Mouse (Mus musculus) myocyte (in vitro differentiated cells): Measurements from ENCODE around the gene Erp44. TPM values are rescaled to one million over a fixed set of nuclear protein-coding genes. Genes with fewer than 3 reads are reported as not detected.

Source experiments
- H3K27me3 ChIP-seq: one replicate; pipeline ENCODE4 v1.6.1; 2011; ENCODE audit not compliant: control insufficient read depth, insufficient read depth, insufficient read length
- H3K36me3 ChIP-seq: one replicate; pipeline ENCODE4 v1.6.1; 2011; ENCODE audit not compliant: control insufficient read depth, insufficient read depth
- H3K4me2 ChIP-seq: one replicate; pipeline ENCODE4 v1.6.1; 2011; ENCODE audit warnings: low read depth, control low read depth
- H3K4me3 ChIP-seq: one replicate; pipeline ENCODE4 v1.5.1; 2011; ENCODE audit warnings: mild to moderate bottlenecking, control low read depth, moderate library complexity
- H3K79me2 ChIP-seq: one replicate; pipeline ENCODE4 v1.6.1; 2011; ENCODE audit not compliant: control insufficient read depth, insufficient read depth
- H3ac ChIP-seq: one replicate; pipeline ENCODE4 v1.6.1; 2011; ENCODE audit not compliant: control insufficient read depth, insufficient read length
- CEBPB ChIP-seq: IDR thresholded peaks from 2 replicates; pipeline ENCODE4 v1.6.1; 2011; ENCODE audit warnings: mild to moderate bottlenecking, moderate library complexity; ENCODE audit not compliant: poor library complexity, insufficient read depth, severe bottlenecking
- E2F4 ChIP-seq: IDR thresholded peaks from one replicate; pipeline ENCODE4 v1.6.1; 2011; ENCODE audit warnings: mild to moderate bottlenecking, control low read depth, moderate library complexity; ENCODE audit not compliant: insufficient read depth
- MAX ChIP-seq: IDR thresholded peaks from one replicate; pipeline ENCODE4 v1.6.1; 2011; ENCODE audit warnings: low read depth, mild to moderate bottlenecking, control low read depth
- MYOD1 ChIP-seq, 3 experiments: IDR thresholded peaks; one replicate each; pipeline ENCODE4 v1.6.1; 2011; ENCODE audit warnings: control low read depth in 2 of 3, low read depth in 2 of 3, mild to moderate bottlenecking in 2 of 3, moderate library complexity in 1 of 3; ENCODE audit not compliant: insufficient read length in 2 of 3, control insufficient read depth in 1 of 3
- MYOG ChIP-seq, 3 experiments: IDR thresholded peaks; one replicate each; pipeline ENCODE4 v1.6.1; 2011; ENCODE audit warnings: control low read depth in 2 of 3, low read depth in 2 of 3, mild to moderate bottlenecking in 2 of 3; ENCODE audit not compliant: insufficient read length in 2 of 3, control insufficient read depth in 1 of 3, insufficient read depth in 1 of 3
- POLR2A ChIP-seq: IDR thresholded peaks from one replicate; pipeline ENCODE4 v1.6.1; 2011; ENCODE audit warnings: low read depth, mild to moderate bottlenecking, control low read depth, moderate library complexity; ENCODE audit not compliant: insufficient read length
- POLR2AphosphoS2 ChIP-seq: IDR thresholded peaks from one replicate; pipeline ENCODE4 v1.6.1; 2011; ENCODE audit warnings: low read depth, control low read depth; ENCODE audit not compliant: insufficient read length
- REST ChIP-seq: IDR thresholded peaks from one replicate; pipeline ENCODE4 v1.6.1; 2011; ENCODE audit warnings: mild to moderate bottlenecking, control low read depth, moderate library complexity; ENCODE audit not compliant: insufficient read depth, insufficient read length
- SRF ChIP-seq: IDR thresholded peaks from one replicate; pipeline ENCODE4 v1.6.1; 2011; ENCODE audit warnings: low read depth; ENCODE audit not compliant: control insufficient read depth, insufficient read length
- TCF12 ChIP-seq: IDR thresholded peaks from one replicate; pipeline ENCODE4 v1.6.1; 2011; ENCODE audit warnings: mild to moderate bottlenecking, control low read depth; ENCODE audit not compliant: poor library complexity, insufficient read depth, severe bottlenecking
- TCF3 ChIP-seq: IDR thresholded peaks from one replicate; pipeline ENCODE4 v1.6.1; 2011; ENCODE audit warnings: low read depth, control low read depth; ENCODE audit not compliant: insufficient read length
- USF1 ChIP-seq: IDR thresholded peaks from one replicate; pipeline ENCODE4 v1.6.1; 2011; ENCODE audit warnings: low read depth, mild to moderate bottlenecking, control low read depth, moderate library complexity
- polyA plus RNA-seq: library from polyadenylated mRNA; unstranded; fragments of >200 nt; fragmentation: generic; extraction: Trizol; gene quantifications from one replicate; pipeline ENCODE4 v1.2.1, GENCODE M21; 2012; ENCODE audit warnings: missing spikeins

Erp44 gene
- polyA plus RNA-seq, 1 experiment, result 22.7 TPM

- Histone ChIP-seq H3K4me3 (no peak overlapping the region), H3K79me2 (no peaks in the 10 kb centered on the region), H3K4me2 (no peak overlapping the region), H3K36me3 (peaks cover 24% of the 10 kb centered on the region), H3ac (no peak overlapping the region), H3K27me3 (no peaks in the 10 kb centered on the region)
- no peak for TF ChIP-seq E2F4
- TF ChIP-seq MYOG (IDR thresholded peaks at IDR 0.05; ENCODE audit: control insufficient read depth in 1 of 3, insufficient read depth in 1 of 3, insufficient read length in 2 of 3, low read depth in 2 of 3), result no peak
- TF ChIP-seq MYOD1 (IDR thresholded peaks at IDR 0.05; ENCODE audit: control insufficient read depth in 1 of 3, insufficient read length in 2 of 3, low read depth in 2 of 3), result no peak
- TF ChIP-seq TCF3, result no peak
- TF ChIP-seq POLR2A, result no peak
- TF ChIP-seq MAX, result no peak
- no peak for TF ChIP-seq TCF12
- TF ChIP-seq SRF, result no peak
- TF ChIP-seq POLR2AphosphoS2, result no peak
- TF ChIP-seq REST, result no peak
- TF ChIP-seq CEBPB, result no peak
- TF ChIP-seq USF1, result no peak
Measured at GRCm38 (mm10) chr4:48197925-48198324, 81.4 kb downstream of the Erp44 start.

GRCm38 (mm10) chr4:48182115-48182806 is 97.1 kb downstream of the Erp44 start:
- TF ChIP-seq CEBPB, result no peak
- TF ChIP-seq E2F4, result no peak
- no peak for TF ChIP-seq MYOG (IDR thresholded peaks at IDR 0.05; ENCODE audit: control insufficient read depth in 1 of 3, insufficient read depth in 1 of 3, insufficient read length in 2 of 3, low read depth in 2 of 3)
- TF ChIP-seq POLR2A, result no peak
- Histone ChIP-seq H3ac (no peak overlapping the region), H3K4me3 (no peak overlapping the region), H3K27me3 (no peaks in the 10 kb centered on the region), H3K79me2 (no peaks in the 10 kb centered on the region), H3K36me3 (peaks cover 4% of the 10 kb centered on the region), H3K4me2 (no peak overlapping the region)

DNA sequence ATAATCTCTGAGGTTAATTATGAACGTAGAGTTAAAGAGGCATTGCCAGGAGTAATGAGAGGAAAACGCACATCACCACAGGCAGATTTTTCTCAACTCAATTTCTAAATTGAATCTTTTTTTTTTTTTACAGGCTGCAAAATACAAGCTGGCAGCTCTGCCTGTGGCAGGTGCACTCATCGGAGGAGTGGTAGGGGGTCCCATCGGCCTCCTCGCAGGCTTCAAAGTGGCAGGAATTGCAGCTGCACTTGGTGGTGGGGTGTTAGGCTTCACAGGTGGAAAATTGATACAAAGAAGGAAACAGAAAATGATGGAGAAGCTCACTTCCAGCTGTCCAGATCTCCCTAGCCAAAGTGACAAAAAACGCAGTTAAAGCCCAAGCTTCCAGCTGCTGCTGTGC is 98.0 kb downstream of the Erp44 start:
- Histone ChIP-seq H3K79me2 (no peaks in the 10 kb centered on the region), H3K4me3 (no peak overlapping the region), H3K27me3 (no peaks in the 10 kb centered on the region), H3ac (no peak overlapping the region), H3K4me2 (no peak overlapping the region), H3K36me3 (peaks cover 4% of the 10 kb centered on the region)
- TF ChIP-seq MYOD1 (IDR thresholded peaks at IDR 0.05; ENCODE audit: control insufficient read depth in 1 of 3, insufficient read length in 2 of 3, low read depth in 2 of 3) (no peak), POLR2AphosphoS2 (no peak), CEBPB (no peak), TCF3 (no peak), MAX (no peak), E2F4 (no peak), REST (no peak), USF1 (no peak), TCF12 (no peak), MYOG (IDR thresholded peaks at IDR 0.05; ENCODE audit: control insufficient read depth in 1 of 3, insufficient read depth in 1 of 3, insufficient read length in 2 of 3, low read depth in 2 of 3) (no peak), SRF (no peak), POLR2A (no peak)

GRCm38 (mm10) chr4:48180922-48181321 is 98.4 kb downstream of the Erp44 start:
- Histone ChIP-seq H3K4me2 (no peak overlapping the region), H3ac (no peak overlapping the region), H3K36me3 (peaks cover 4% of the 10 kb centered on the region), H3K27me3 (no peaks in the 10 kb centered on the region), H3K4me3 (no peak overlapping the region), H3K79me2 (no peaks in the 10 kb centered on the region)
- TF ChIP-seq REST (no peak), USF1 (no peak), MYOD1 (IDR thresholded peaks at IDR 0.05; ENCODE audit: control insufficient read depth in 1 of 3, insufficient read length in 2 of 3, low read depth in 2 of 3) (no peak), POLR2AphosphoS2 (no peak), POLR2A (no peak), TCF12 (no peak), CEBPB (no peak)

DNA sequence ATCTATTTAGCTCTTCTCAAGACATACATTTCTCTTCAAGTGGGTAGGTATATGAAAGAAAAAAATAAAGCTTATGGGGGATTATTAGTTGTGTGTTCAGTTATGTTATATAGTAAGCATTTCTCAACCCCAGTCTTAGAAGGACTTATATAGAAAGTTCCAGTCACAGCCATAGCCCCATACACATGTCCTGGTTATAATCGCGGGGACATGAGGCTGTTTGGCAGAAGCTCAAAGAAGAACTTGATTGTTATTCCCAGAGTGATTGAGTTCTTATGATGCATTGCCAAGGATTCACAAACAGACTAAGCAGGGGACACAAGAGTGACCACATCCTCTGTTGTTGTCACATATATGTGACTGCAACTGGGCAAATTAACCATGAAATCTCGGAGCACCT is 103.7 kb downstream of the Erp44 start:
- H3ac ChIP-seq, result no peak overlapping the region
- H3K4me3 ChIP-seq, result no peak overlapping the region
- H3K79me2 ChIP-seq, result no peaks in the 10 kb centered on the region
- TF ChIP-seq TCF3 (no peak), MYOD1 (IDR thresholded peaks at IDR 0.05; ENCODE audit: control insufficient read depth in 1 of 3, insufficient read length in 2 of 3, low read depth in 2 of 3) (no peak)
- H3K27me3 ChIP-seq, result no peaks in the 10 kb centered on the region
- H3K36me3 ChIP-seq, result no peaks in the 10 kb centered on the region
- no peak overlapping the region for H3K4me2 ChIP-seq
